Mouse (Mus musculus) liver, adult (tissue): ENCODE data around the gene Gas2l3.

Experiments
- GATA4 ChIP-seq: IDR thresholded peaks from 2 replicates; pipeline ENCODE4 v1.6.1; 2014; ENCODE audit warnings: mild to moderate bottlenecking, low read length; ENCODE audit not compliant: insufficient replicate concordance

Gas2l3 gene

DNA sequence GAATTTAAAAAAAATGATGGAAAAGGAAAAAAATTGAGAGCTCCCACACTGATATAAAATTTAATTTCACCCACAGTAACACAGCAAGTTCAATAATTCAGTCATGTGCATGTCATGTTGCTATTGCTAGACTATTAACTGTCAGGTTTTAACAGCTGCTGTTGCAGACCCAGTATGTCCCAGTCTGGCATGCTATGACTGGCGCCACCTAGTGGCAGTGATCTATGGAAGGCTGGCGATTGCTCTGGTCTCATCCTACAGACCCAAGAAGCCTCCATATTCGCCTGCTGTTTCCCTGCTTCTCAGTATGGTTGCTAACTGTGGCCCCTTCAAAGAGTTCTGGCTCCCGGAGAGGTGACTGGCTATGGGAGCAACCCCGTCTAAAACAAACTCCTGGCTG lies 60.3 kb downstream of the Gas2l3 start:
- TF ChIP-seq GATA4: no peak

DNA sequence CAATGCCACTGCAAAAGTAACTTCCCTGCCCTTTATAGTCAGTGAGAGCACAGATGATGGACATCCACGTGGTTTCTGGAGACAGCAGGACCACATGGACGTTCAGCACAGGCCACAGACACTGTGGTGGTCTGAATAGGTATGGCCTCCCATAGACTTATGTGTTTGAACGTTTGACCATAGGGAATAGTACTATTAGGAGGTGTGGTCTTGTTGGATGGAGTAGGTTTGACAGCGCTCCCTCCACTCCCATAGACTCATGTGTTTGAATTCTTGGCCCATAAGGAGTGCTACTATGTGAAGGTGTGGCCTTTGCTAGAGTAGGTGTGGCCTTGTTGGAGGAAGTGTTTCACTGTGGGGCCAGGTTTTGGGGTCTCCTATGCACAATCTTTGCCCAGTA lies 66.0 kb downstream of the Gas2l3 start:
- TF ChIP-seq GATA4: no peak

DNA sequence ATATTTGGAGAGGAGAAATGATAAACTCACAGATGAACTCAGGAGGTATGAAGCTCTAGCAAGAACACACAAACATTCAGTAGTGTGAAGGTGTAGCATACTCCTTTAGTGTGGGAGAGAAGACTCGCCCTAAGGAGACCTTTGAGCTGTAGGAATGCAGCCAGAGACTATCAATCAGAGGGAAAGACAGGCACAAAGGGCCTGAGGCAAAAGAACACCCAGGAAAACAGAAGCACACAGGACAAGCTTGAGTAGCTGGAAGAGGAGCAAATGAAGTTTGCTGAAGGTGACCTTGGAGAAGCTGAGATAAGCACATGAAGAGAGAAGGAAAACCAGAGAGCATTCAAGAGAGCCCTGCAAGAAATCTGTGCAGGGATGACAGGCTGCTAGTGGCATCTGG lies 73.7 kb downstream of the Gas2l3 start:
- TF ChIP-seq GATA4: no peak

DNA sequence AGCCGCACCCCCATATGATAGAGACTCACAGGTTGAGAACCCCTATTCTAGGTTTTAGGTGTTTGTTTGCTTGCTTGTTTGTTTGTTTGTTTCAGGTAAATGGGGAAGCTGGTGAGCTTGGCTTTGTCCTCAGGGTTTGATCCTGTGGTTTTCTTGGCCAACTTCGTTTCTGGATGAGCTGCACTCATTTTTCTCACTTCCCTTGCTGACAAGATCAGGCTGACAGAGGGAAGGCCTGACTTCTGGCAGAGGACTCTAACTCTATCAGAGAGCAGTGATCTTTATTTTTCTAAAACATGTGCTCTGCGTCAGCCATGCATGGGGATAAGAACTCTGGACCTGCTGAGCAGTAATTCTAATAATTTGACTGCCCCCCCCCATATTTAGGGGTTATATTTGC lies 84.8 kb downstream of the Gas2l3 start:
- TF ChIP-seq GATA4: no peak
